Mouse (Mus musculus): ENCODE measurements around the gene Itpk1.
A peak's percentile ranks its signal among the peaks of the same experiment; 100 is the strongest.

The Itpk1 gene

DNA sequence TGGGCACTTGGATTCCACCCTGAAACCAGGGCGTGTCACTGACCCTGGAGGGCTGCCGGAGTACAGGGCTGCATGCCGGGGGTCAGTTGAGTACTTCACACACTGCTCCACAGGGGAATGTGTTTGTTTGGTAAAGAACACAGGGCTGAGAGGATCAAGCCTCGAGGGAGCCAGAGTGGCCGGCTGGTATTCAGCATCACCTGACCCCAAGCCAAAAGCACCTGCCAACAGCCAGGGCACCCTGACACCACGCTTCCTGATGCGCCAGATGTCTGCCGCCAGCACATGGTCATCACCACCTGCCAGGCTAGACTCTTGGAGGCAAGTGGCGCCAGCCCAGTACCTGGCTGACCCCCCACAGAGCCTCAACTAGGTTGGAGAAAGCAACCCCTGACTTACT lies 80.9 kb downstream of the Itpk1 start:
- peak; percentile 50 to 59 for DNase-seq

DNA sequence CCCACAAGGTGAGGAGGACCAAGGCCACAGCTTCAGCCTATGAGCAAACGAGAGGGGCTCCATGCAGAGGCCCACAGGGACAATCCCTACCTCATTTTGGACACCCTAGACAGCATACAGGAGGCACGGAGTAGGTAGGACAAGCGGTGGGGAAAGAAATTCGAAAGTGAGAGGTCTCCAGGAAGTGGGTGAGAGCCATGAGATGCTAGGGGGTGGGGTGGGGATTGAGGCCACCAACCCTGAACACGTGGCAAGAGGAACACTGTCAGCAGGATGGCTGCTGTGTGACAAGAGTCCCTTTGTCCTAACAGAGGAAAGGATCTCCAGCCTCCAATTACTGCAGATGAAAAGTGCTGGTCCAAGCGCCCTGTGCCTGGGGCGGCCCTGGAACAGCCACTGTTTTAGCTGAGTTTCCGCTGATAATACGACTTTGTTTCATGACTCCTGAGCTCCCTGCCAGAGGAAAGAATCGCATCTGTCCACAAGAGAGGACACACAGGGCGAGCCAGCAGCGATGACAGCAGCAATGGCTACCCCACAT lies 82.4 kb downstream of the Itpk1 start:
- no peak for DNase-seq

DNA sequence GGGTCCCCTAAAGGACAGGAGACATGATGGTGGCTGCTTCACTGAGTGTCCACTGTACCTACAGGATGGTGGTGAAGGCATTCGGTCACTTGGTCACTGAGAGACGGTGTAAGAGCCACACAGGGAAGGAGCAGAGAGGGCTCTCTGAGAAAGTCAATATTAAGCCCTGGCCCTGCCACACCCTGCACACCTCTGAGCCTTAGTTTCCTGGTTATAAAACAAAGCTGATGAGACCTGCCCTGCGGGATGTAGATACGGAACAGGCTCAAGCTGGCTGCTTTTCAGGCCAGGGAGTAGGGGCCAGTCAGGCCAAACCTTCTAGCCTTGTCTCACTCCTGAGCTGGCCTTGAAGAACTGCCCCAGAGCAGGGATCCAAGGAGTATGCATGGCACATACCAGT lies 82.9 kb downstream of the Itpk1 start:
- no peak for DNase-seq

DNA sequence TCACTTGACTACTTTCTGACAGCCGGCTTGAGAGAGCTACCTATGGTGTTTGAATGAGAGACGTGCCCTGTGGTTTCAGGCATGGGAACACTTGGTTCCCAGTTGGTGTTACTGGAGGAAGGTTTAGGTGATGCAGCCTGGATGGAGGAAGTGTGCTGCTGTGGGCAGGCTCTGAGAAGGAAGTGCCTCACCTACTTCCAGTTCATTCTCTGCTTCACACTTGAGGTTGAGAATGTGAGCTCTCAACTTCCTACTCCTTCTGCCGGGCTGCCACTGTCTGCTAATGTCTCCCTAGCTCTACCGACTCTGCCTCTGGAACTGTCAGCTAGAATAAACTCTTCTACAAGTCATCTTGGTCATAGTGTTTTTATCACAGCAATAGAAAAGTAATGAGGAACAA lies 83.5 kb downstream of the Itpk1 start:
- no peak for DNase-seq

DNA sequence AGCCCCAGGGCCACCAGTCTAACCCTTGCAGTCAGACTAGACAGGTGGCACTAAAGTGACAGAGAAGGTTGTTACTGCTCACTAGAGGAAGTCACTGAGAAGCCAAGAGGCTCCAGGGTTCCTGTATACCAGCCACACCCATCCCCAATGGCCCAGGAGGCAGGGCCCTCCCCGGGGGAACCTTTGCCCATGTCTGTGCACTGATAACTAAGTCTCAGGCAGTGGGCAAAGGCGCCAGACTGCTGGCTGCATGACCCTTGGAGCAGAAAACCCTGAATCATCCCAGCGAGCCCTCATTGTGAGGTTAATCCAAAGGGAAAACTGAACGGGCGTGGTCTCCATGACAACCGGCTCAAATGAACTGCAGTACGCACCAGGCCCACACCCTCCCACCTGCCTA lies 84.8 kb downstream of the Itpk1 start:
- DNase-seq = no peak

DNA sequence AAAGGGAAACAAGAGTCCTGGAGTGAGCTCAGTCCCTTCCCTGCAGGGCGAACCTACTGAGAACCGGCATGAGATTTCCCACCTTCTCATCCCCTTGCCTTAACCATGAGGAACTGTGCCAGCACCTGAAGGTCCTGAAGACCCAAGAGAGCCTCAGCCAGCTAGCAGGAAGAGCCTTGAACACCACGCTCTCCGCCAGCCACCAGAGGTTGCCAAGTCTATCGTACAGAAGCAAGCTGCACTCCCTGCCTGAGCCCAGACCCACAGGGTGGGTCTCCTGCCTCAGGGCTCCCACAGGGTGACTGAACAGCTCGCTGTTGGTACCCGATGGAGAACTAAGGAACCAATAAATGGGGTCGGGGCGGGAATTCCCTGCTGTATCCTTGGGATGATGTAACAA lies 86.6 kb downstream of the Itpk1 start:
- DNase-seq = no peak

DNA sequence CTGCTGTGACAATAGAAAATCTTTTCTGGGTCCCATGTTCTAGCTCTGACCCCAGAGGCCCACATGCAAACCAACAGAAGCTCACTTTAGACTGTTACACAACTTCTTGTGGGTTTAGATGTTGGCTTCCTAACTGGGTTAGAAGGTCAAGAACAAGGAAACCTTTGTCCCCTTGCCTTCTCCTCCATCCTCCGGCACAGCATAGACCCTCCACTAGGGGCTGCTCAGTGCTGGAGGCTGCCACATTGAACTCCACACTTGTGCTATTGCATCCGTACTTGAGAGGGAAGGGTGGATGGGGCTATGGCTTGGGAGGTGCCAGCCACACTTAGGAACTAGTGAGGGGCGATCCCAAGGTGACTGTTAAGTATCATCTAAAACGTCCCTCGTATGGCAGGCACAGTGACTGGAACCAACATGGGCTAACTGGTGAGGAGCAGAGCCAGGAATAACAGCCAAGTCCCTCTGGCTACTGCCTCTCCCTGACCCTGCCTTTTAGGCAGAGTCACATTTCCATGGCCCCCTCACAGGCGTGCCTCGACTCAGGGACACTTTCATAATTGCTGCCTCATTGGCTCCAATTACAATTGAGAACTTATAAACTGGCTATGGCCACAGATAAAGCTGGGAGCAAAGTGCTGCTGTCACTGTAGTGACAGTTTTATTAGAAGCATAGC lies 87.7 kb downstream of the Itpk1 start:
- no peak for DNase-seq

DNA sequence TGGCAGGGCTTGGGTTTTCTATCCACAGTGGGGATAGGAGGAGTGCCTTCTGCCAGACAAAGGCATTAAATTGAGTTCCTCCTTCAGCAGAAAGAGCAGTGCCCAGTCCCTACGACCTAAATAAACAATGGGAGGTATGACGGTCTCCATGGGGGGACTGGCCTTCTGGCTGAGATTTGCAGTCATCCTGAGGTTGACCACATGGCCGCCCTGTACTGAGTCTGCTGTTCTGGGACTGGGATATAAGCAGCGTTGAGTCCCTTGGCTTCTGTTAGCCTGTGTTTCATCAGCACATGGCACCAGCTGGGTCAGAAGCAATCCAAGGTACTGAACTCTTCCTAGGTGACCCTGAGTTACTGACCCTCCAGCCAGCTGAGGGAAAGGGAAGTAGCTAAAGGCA lies 88.5 kb downstream of the Itpk1 start:
- peak; percentile 66 to 68 for DNase-seq

DNA sequence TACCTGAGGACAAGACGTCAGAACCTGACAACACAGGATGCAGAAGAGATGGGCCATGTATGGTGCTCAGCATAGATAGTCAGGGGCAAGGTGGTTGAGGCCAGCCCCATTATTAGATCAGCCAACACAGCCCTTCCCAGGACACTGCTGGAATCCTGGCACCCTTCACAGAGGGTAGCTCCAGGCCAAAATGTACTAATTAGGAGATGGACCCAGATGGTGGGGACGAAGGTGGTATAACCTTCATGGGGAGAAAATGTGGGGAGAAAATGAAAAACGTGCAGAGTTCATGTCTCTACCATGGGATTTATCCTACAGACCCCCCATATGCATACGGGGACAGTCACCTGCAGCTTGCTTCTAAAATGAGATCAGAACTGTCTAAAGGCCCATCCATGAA lies 91.3 kb downstream of the Itpk1 start:
- peak; percentile 74 to 77 for DNase-seq

DNA sequence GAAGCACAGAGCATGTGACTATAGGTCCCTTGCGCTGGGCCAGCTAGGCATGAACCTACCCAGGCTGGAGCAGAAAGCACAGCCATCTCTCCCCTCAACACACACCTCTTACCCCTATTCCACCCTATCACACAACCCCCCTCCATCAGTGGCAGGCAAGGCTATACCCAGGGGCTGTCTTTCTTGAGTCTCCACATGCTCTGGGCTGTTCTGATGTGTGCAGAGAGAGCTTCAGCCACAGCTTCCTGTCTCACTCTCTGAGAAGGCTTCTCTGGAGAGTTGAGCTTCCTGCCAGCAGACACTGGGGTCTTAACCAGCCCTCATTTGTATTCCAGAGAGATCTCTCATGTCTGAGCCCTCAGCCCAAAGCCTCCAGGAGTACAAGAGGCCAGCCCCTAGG lies 92.3 kb downstream of the Itpk1 start:
- no peak for DNase-seq

DNA sequence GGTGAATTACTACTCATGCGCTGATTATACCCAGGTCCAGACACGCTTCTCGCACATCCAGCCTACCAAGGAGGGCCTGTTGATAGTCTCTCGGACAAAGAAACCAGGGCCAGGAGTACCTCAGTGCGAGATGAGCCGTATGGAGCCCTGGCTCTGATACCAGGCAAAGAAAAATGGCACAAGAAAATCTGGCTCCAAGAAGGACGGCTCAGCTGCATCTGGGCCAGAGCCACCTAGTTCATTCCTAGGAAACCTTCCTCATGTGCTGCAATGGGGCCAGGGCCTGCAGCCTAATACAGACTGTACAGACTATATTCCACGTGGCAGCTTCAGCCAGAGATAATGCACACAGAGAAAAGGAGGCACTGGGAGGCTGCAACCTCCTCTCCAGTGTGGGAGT lies 93.8 kb downstream of the Itpk1 start:
- no peak for DNase-seq

DNA sequence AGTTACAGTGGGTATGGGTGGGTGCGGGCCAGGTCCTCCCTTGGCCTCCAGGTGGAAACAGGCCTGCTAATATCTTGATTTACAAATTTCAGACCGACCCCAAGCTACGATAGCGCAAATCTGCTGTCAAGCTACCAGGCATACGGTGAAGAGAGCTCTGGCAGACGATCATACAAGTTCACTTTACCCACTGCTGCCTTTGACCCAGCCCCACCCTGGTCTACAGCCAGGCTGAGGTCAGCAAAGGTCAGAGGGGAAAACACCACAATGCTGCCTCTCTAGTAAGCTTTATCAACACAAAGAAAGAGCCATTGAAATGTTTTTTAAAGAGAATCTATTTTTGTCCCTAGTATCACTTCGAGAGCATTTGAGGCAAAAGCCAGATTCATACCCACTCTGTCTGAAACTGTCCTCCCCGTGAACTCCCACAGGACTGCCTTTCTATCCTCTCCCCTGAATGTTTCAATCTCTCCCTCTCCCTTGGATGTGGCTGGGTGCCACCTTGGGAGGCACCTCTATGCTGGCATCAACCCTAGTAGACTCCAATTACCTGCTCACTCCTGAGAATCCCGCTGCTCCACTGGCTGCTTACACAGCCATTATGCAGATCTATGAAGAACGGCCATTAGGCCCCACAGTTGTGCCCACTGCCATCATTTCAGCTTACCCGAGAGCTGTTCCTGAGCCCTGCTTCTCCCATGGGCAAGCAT lies 96.8 kb downstream of the Itpk1 start:
- peak; percentile 48 to 62 for DNase-seq

DNA sequence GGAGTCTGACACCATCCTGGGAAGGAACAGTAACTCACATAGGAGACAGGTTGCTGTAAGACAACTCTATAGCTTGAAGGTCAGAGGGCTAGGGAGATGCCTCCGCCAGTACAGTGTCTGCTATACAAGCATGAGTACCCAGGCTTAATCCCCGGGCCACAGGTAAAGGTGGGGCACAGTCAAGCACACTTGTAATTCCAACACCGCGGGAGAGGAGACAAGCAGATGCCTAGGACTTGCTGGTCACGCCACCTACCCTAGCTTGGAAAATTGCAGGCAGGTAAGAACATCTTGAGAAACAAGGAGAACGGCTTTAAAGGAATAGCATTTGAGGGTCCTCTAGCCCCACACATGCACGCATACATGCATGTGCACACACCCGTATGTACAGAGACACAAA lies 97.7 kb downstream of the Itpk1 start:
- no peak for DNase-seq

DNA sequence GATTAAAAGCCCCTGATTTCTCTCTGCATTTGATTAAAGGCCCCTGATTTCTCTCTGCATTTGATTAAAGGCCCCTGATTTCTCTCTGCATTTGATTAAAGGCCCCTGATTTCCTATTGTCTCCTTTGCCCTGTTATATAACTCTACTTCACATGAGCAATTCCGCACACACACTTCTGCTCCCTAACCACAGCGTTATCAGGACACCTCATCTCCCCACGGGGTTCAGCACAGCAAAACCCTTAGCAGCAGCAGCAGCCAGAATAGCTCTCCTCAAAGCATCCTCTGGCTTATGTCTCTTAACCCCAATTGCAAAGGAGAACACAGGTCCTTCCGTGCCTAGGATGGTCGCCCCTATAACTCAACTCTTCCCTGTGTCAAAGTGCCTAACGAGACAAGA lies 99.1 kb downstream of the Itpk1 start:
- DNase-seq = no peak

DNA sequence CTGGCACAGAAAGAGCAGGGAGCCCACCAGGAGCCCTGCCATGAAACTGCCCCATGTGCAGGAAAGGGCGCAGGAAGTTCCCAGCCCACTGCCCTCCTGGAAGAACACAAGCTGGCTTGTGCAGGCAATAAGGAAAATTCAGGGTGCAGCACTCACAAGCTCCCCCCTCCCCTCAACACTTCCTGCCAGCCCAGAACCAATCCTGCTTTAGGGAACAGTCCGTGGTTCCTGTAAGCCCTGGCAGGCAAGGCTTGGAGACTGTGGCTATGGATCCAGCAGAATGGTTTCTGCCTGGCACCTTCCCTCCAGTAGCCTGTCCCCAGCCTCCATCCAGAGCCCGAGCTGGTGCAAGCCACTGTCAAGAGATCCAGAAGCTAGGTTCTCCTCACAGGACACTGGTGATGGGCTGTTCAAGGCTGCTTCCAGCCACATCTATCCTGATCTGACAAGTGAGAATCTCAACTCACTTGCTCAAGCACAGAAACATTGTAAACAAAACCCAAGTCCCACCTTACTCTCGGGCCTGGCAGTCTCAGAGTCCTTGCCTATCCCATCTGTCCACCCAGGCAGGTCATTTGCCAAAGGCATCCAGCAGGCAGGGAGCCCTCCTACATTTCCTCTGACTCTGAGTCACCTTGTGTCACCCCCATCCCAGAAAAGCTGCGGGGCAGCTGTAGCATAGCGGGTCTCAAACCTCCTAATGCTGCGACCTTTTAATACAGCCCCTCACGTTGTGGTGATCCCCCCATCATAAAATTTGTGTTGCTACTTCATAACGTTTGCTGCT lies 102.3 kb downstream of the Itpk1 start:
- peak; percentile 57 to 64 for DNase-seq

DNA sequence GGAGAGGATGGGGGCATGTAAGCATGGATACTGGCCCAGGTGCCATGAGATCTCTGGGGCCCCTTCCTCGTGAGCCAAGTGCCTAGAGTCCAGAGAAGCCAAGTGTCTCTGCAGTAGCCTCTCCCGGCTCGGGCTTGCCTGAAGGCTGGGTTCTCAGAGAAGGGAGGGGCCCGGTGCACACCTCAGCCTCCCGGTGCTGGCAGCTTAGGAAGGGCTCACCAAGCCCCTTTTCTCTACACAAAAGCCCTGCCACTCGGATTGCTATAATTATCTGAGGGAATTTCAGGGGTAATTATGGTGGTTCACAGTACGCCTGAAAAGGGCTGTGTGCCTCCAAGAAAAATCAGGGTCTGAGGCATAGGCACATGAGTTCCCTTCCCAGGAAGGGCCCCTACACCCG lies 102.9 kb downstream of the Itpk1 start:
- DNase-seq = no peak

DNA sequence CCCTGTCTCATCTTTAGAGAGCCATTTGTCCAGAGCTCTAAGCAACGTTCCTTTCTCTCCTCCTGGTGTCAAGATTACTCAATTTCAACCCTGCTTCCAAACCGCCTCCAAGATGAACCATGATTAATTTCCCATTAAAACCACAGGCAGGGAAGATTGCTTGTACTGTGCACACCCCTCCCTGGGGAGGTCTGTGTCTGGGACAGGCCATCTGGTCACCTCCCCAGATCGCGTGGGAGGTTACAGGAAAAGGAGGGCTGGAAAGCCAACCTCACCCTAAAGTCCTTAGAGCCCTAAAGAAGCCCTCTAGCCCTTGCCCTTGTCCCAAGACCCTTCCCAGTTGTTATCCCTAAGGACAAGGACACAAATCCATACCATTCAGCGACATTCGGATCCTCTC lies 104.4 kb downstream of the Itpk1 start:
- DNase-seq = peak; percentile 66 to 72

DNA sequence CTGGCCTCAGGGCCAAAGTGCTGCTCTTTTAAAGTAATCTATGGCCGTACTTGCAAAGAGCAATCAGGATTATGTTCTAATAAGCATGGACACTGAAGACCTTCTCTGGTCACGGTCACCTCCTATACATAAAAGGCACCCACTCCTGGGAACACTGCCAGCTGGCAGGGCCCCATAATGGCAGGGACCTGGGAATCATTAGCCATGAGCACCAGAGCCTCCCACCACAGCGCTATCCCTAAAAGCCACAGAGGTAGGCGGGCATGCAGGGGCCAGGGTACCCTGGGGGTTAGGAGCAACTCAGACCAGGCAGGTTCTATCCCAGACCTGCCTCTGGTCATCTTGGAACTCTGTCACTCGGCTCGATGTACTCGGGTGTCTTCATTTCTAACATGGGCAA lies 104.9 kb downstream of the Itpk1 start:
- peak; percentile 56 to 69 for DNase-seq

DNA sequence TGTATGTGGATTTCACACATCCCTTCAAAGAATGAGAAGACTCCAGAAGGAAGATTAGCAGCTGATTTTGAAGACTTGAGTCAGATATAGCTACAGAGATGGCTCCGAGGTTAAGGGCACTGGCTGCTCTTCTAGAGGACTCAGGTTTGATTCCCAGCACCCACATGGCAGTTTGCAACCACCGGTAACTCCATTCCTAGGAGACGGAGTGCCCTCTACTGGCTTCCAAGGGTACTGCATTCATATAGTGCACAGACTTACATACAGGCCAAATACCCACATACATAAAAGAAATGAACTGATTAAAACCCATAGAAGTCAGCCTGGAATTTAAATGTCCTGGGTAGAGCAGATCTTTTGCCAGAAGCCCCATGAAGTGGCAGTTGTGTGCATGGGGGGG lies 106.2 kb downstream of the Itpk1 start:
- no peak for DNase-seq

DNA sequence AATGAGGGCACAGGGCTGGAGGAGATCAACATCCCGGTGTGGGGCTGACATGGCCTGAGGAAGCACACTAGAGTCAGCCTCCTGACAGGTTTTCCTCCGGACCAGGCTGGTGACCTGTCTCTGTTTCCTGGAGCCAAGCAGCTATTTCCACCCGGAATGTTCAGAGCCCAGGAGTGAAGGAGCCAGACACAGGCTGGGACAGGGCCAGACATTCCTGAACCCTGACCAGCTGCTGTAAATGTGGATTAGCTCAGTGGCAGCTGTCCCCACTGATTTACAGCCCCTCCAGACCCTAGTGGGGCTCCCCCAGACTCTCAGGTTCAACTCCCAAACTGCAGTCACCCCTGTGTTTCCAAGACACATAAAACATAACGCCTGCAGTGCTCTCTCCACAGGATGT lies 107.3 kb downstream of the Itpk1 start:
- DNase-seq = no peak

DNA sequence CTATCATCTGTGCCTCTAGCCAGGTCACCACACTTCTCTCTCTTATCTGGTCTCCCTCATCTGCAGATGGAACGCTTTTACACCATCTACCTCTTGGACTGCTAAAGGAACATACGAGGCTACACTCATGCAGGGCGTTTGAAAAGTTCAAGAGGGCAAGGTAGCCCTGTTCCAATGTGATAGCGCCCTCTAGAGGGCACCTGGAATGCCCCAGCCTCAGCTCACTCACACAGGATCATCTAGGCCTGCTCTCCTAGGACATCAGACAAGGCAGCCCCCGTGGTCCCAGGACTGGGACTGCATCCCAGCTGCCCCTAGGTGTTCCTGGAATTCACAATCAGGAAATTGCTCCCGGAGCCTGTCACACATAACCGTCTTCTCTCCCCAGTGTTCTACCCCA lies 108.3 kb downstream of the Itpk1 start:
- peak; percentile 50 to 55 for DNase-seq

DNA sequence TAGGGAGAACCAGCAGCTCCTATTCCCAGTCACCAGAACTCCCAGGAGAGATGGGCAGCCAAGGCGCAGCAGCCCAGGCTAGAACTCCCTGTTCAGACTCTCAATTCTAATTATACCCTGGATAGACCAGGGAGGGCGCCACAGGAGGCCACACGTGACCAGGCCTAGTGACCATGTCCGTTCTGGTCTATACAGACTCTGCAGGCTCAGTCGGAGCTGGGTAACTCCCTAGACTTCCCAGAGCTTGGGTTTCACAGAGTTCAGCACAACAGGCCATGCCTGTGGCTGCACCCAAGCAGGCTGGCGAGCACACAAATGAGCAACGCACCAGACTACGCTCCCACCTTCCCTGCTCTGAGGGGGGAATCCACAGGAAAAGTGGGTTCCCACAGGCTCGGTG lies 110.1 kb downstream of the Itpk1 start:
- no peak for DNase-seq

DNA sequence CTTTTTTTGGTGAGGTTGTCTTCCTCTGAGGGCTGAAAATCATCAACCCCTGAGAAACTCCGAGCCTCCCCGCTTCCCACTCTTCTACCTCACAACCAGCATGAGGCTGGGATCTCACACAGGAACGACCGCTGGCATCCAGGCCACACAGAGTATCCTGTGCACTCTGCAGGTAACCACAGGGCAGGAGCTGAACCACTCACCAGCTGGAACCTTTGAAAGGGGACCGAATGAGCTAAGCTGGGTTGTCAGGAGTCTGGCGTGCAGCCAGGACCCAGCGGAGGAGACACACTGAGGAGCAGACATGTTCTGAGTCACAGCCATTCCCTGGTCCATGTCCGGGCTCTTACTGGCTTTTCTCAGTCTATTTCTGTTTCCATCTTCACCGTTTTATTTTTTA lies 111.0 kb downstream of the Itpk1 start:
- peak; percentile 86 to 89 for DNase-seq

Measured in cerebellum, postnatal 25 days (tissue).